In the genomic region with DNA sequence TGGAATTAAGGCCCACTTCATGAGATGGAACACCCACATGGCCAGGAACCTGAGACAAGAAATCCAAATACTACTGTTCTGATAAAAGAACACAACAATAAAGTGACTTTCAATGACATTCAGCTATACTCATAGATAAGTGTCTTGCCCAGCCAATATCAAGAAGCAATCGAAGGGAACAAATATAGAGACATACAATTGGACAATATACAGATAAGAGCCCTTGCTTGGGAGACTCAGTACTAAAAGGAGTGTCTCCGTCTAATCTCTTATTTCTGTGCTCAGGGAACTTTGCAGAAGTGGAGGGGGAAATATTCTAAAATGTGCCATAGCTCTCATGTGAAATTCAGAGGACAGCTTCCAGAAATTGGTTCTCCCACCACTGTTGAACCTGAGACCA, we compare ENCODE assay signal across 34 mouse cellular contexts.
"Had no signal": no experiment of that assay in that cellular context is flagged by ENCODE, and none has a peak within 500 bp of the region (broad histone marks: within the 10 kb centered on the region; RNA-seq: fewer than 3 reads in every experiment).

No protein-coding gene starts in this region.

- H3K36me3 ChIP-seq: hindbrain, embryonic 13.5 days; hindbrain, embryonic 15.5 days; intestine, embryonic 15.5 days; kidney, embryonic 15.5 days had no signal

- H3K4me3 ChIP-seq: heart, embryonic 12.5 days; heart, embryonic 13.5 days; heart, embryonic 15.5 days; hindbrain, embryonic 10.5 days; hindbrain, embryonic 12.5 days; hindbrain, embryonic 13.5 days; hindbrain, embryonic 15.5 days; intestine, embryonic 15.5 days; kidney, embryonic 15.5 days; layer of hippocampus, adult 2 months; left cerebral cortex, adult 2 months had no signal

- H3K9ac ChIP-seq: heart, embryonic 12.5 days; heart, embryonic 13.5 days; heart, embryonic 15.5 days; hindbrain, embryonic 12.5 days; hindbrain, embryonic 13.5 days; hindbrain, embryonic 14.5 days; hindbrain, embryonic 15.5 days; intestine, embryonic 15.5 days; kidney, embryonic 15.5 days had no signal

- H3K9me3 ChIP-seq: heart, embryonic 12.5 days; heart, embryonic 13.5 days; heart, embryonic 15.5 days; hindbrain, embryonic 10.5 days; hindbrain, embryonic 12.5 days; hindbrain, embryonic 13.5 days; hindbrain, embryonic 15.5 days; intestine, embryonic 15.5 days; kidney, embryonic 15.5 days had no signal

- H3K27me3 ChIP-seq: heart, embryonic 12.5 days; heart, embryonic 13.5 days; heart, embryonic 15.5 days; hindbrain, embryonic 12.5 days; hindbrain, embryonic 13.5 days; hindbrain, embryonic 15.5 days; intestine, embryonic 15.5 days; kidney, embryonic 15.5 days had no signal

- H3K27ac ChIP-seq: heart, embryonic 13.5 days; heart, embryonic 15.5 days; hindbrain, embryonic 10.5 days; hindbrain, embryonic 12.5 days; hindbrain, embryonic 13.5 days; hindbrain, embryonic 14.5 days; hindbrain, embryonic 15.5 days; hindbrain, postnatal 0 days; intestine, embryonic 15.5 days; kidney, embryonic 15.5 days; kidney, postnatal 0 days; layer of hippocampus, adult 2 months; left cerebral cortex, adult 2 months had no signal

- H3K4me1 ChIP-seq: intestine, embryonic 15.5 days had no signal

- ATAC-seq: hindbrain, embryonic 16.5 days; hindbrain, postnatal 0 days; inflammation-experienced regulatory T-cells, adult 6 months; intestine, embryonic 15.5 days; intestine, embryonic 16.5 days; intestine, postnatal 0 days had no signal

- DNase-seq: heart, postnatal 10 days; heart, postnatal 14 days; heart, postnatal 36 days; heart, postnatal 4 days; kidney, adult 11 months; kidney, adult 18-20 months; kidney, adult 2 months; kidney, adult 8-10 months; kidney, adult 9 months; kidney, postnatal 10 days; kidney, postnatal 14 days; kidney, postnatal 25 days; kidney, postnatal 36 days; kidney, postnatal 4 days; layer of hippocampus, adult 9-11 months; layer of hippocampus, postnatal 36 days had no signal
